Mouse (Mus musculus): ENCODE measurements around the gene Neurod6.

DNA sequence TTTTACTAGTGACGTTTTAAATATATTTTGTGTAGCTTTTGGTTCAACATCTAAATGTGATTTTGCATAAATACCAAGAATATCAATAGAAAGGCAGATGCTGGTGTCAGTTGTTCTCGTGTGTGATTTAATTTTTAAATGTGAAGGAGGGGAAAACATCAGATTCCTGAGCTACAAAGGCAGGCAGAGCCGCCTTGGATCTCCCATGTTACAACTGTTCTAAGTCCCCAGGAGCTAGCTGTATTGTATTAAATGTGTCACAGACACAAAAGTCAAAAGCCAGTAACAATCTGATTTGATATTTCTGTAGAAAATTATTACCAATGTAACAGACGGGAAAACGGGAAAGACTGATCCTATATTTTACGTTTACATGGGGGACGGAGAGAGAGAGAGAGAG is 1.8 kb upstream of the Neurod6 start:
- no peak for TF ChIP-seq CTCF (IDR thresholded peaks at IDR 0.05; ENCODE audit: low read depth, low read length)
- TF ChIP-seq POLR2A (IDR thresholded peaks at IDR 0.05; ENCODE audit: insufficient read depth, low read length): no peak
